Mouse (Mus musculus): ENCODE results near the gene Itga4. TPM values are rescaled to one million over a fixed set of nuclear protein-coding genes. Genes with fewer than 3 reads are reported as not detected.
A peak's percentile ranks its signal among the peaks of the same experiment; 100 is the strongest.

The Itga4 gene
- polyA plus RNA-seq, 1 experiment from 2014 or later = 13.3 TPM

DNA sequence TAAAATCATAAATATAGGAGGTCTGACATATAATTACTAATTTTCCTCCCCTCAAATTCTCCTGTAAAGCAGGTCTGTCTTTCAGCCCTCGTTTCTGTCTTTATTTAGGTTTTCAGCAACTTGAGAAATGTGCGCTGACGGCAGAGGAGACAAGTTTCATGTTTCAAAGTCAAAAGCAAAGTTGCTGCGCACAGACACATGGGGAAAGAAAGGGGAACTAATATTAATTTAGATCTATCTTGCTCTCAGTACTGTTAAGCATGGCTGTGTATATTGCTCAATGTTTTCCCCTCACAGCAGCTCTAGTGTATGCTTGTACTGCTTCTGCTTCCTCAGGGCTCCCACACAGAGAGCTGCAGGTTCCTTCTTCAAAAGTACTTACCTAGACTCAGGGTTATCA, 1.7 kb downstream of the Itga4 start:
- ATAC-seq (replicated peaks; ENCODE audit: insufficient number of reproducible peaks, low FRiP score, low TSS enrichment) = no peak

DNA sequence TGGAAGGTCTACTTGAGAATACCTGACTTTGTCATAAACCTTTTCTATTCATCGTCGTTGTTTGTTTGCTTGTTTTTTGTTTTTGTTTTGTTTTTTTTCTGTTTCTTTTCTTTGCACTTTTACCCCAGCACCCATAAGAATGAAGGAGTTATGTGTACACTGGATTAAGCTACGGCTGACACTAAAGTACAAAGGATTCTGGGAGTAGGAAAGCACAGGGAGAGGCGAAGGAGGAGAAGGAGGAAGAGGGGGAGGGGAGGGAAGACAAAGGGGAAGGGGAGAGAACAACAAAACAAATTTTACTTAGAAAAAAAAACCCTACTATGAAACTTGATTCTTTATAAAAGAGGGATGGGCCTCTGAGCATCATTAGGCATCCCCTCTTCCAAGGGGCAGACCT, 2.2 kb downstream of the Itga4 start:
- H3K9ac ChIP-seq (ENCODE audit: low read depth, low read length) = no peak overlapping the region
- H3K4me1 ChIP-seq (ENCODE audit: control insufficient read depth, insufficient read depth, low read length) = no peaks in the 10 kb centered on the region; the same call in 1 of the 2 replicates
- ATAC-seq (replicated peaks; ENCODE audit: insufficient number of reproducible peaks, low FRiP score, low TSS enrichment) = no peak
- no peaks in the 10 kb centered on the region for H3K36me3 ChIP-seq (ENCODE audit: control insufficient read depth, insufficient read depth, low read length)
- H3K27me3 ChIP-seq (ENCODE audit: control insufficient read depth, insufficient read depth, low read length) = no peaks in the 10 kb centered on the region
- no peaks in the 10 kb centered on the region for H3K9me3 ChIP-seq (replicated peaks; ENCODE audit: control insufficient read depth, low read length)
- no peak overlapping the region for H3K4me3 ChIP-seq (ENCODE audit: low read depth, low read length)
- 0 out of 2 replicates have a peak overlapping the region, but pooled peaks have one; percentile 1 for H3K4me2 ChIP-seq
- H3K27ac ChIP-seq (ENCODE audit: low read depth, low read length) = no peak overlapping the region
- 76% methylated on average over 4 of the region's 4 CpGs for WGBS (ENCODE audit: insufficient replicate concordance)

More for the DNA sequence above, 1.7 kb downstream of the Itga4 start:
- H3K27ac ChIP-seq (ENCODE audit: low read depth, low read length) = no peak overlapping the region
- no peak overlapping the region for H3K9ac ChIP-seq (ENCODE audit: low read depth, low read length)
- 58% methylated on average over 4 of the region's 4 CpGs for WGBS (ENCODE audit: insufficient replicate concordance)
- peak overlapping the region; percentile 61 for H3K4me3 ChIP-seq (ENCODE audit: low read depth, low read length)
- no peaks in the 10 kb centered on the region for H3K9me3 ChIP-seq (replicated peaks; ENCODE audit: control insufficient read depth, low read length)
- no peaks in the 10 kb centered on the region; the same call in 1 of the 2 replicates for H3K4me1 ChIP-seq (ENCODE audit: control insufficient read depth, insufficient read depth, low read length)
- H3K36me3 ChIP-seq (ENCODE audit: control insufficient read depth, insufficient read depth, low read length) = no peaks in the 10 kb centered on the region
- H3K27me3 ChIP-seq (ENCODE audit: control insufficient read depth, insufficient read depth, low read length) = no peaks in the 10 kb centered on the region
- peak overlapping the region; percentile 91 for H3K4me2 ChIP-seq

GRCm38 (mm10) chr2:79259326-79259725, 4.1 kb downstream of the Itga4 start:
- Histone ChIP-seq H3K4me3 (ENCODE audit: low read depth, low read length) (no peak overlapping the region), H3K27ac (ENCODE audit: low read depth, low read length) (no peak overlapping the region), H3K9ac (ENCODE audit: low read depth, low read length) (no peak overlapping the region), H3K27me3 (ENCODE audit: control insufficient read depth, insufficient read depth, low read length) (no peaks in the 10 kb centered on the region), H3K4me1 (ENCODE audit: control insufficient read depth, insufficient read depth, low read length) (no peaks in the 10 kb centered on the region; the same call in 1 of the 2 replicates), H3K4me2 (no peak overlapping the region), H3K9me3 (replicated peaks; ENCODE audit: control insufficient read depth, low read length) (no peaks in the 10 kb centered on the region), H3K36me3 (ENCODE audit: control insufficient read depth, insufficient read depth, low read length) (no peaks in the 10 kb centered on the region)
- no peak for ATAC-seq (replicated peaks; ENCODE audit: insufficient number of reproducible peaks, low FRiP score, low TSS enrichment)
- 59% methylated on average over 4 of the region's 4 CpGs for WGBS (ENCODE audit: insufficient replicate concordance)

GRCm38 (mm10) chr2:79265665-79266064, 10.4 kb downstream of the Itga4 start:
- H3K27ac ChIP-seq (ENCODE audit: low read depth, low read length) = no peak overlapping the region
- H3K4me1 ChIP-seq (ENCODE audit: control insufficient read depth, insufficient read depth, low read length) = peaks cover 5% of the 10 kb centered on the region; the same call in 1 of the 2 replicates
- no peaks in the 10 kb centered on the region for H3K27me3 ChIP-seq (ENCODE audit: control insufficient read depth, insufficient read depth, low read length)
- H3K9ac ChIP-seq (ENCODE audit: low read depth, low read length) = no peak overlapping the region
- WGBS (ENCODE audit: insufficient replicate concordance) = 36% methylated on average over 4 of the region's 4 CpGs
- H3K36me3 ChIP-seq (ENCODE audit: control insufficient read depth, insufficient read depth, low read length) = no peaks in the 10 kb centered on the region
- H3K9me3 ChIP-seq (replicated peaks; ENCODE audit: control insufficient read depth, low read length) = no peaks in the 10 kb centered on the region
- no peak overlapping the region for H3K4me3 ChIP-seq (ENCODE audit: low read depth, low read length)
- no peak for ATAC-seq (replicated peaks; ENCODE audit: insufficient number of reproducible peaks, low FRiP score, low TSS enrichment)
- H3K4me2 ChIP-seq = no peak overlapping the region

DNA sequence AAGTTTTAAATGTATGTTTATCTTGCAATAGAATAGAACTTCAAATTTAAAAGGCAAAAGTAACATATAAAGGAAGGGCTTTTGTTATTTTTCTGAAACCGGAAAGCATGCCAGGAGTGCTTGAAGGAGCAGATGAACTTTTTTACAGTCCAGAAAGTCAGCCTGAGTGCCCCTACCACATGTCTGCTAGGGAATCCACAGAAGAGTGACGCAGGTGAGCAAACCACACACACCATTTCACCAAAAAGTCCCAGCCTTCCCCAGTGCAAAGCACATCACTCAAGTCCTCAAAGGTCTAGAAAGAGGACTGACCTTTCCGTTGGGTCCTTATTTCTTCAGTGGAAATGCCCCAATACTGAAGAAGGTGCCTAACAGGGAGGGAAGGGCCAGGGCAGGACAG, 11.3 kb downstream of the Itga4 start:
- WGBS (ENCODE audit: insufficient replicate concordance) = 83% methylated on average over 3 of the region's 3 CpGs
- Histone ChIP-seq H3K36me3 (ENCODE audit: control insufficient read depth, insufficient read depth, low read length) (no peaks in the 10 kb centered on the region), H3K9ac (ENCODE audit: low read depth, low read length) (no peak overlapping the region), H3K4me1 (ENCODE audit: control insufficient read depth, insufficient read depth, low read length) (peaks cover 5% of the 10 kb centered on the region; the same call in 1 of the 2 replicates), H3K4me2 (no peak overlapping the region), H3K9me3 (replicated peaks; ENCODE audit: control insufficient read depth, low read length) (no peaks in the 10 kb centered on the region), H3K27ac (ENCODE audit: low read depth, low read length) (no peak overlapping the region), H3K4me3 (ENCODE audit: low read depth, low read length) (no peak overlapping the region), H3K27me3 (ENCODE audit: control insufficient read depth, insufficient read depth, low read length) (no peaks in the 10 kb centered on the region)
- no peak for ATAC-seq (replicated peaks; ENCODE audit: insufficient number of reproducible peaks, low FRiP score, low TSS enrichment)

DNA sequence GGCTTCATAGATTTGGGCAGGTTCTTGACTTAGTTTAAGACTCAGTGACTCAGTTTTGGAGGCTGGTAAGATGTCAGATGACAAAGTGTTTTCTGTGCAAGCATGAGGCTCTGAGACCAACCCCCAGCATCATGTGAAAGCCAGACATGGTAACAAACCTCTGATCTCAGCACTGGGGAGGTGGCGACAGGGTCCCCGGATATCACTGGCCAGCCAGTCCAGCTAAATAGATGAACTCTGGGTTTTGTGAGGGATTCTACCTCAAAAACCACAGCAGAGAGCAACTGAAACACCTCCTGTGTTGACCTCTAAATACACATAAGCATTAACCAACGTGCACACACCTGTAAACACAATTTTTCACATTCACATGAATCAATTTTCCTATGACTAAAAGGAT, 12.0 kb downstream of the Itga4 start:
- Histone ChIP-seq H3K4me2 (no peak overlapping the region), H3K27me3 (ENCODE audit: control insufficient read depth, insufficient read depth, low read length) (no peaks in the 10 kb centered on the region), H3K27ac (ENCODE audit: low read depth, low read length) (no peak overlapping the region), H3K9ac (ENCODE audit: low read depth, low read length) (no peak overlapping the region), H3K9me3 (replicated peaks; ENCODE audit: control insufficient read depth, low read length) (no peaks in the 10 kb centered on the region), H3K4me3 (ENCODE audit: low read depth, low read length) (no peak overlapping the region), H3K4me1 (ENCODE audit: control insufficient read depth, insufficient read depth, low read length) (peaks cover 5% of the 10 kb centered on the region; the same call in 1 of the 2 replicates), H3K36me3 (ENCODE audit: control insufficient read depth, insufficient read depth, low read length) (no peaks in the 10 kb centered on the region)
- ATAC-seq (replicated peaks; ENCODE audit: insufficient number of reproducible peaks, low FRiP score, low TSS enrichment) = no peak
- 79% methylated on average over 3 of the region's 3 CpGs for WGBS (ENCODE audit: insufficient replicate concordance)

DNA sequence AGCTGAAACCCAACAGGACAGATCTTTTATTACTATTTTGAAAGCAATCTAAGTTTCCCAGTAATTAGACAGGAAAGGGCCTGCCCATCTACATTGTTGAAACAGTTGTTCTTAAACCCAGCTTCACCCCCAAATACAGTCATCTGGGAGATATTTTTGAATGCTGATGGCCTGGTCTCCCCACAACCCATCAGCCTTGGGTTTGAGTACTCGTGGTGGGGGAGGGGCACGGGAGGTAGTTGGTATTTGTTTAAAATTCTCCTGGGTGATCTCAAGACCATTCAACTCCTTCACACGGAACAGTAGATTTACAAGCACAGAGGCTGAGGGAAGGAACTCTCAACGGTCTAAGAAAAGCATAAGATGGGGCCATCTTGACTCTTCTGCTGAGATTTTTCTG, 13.6 kb downstream of the Itga4 start:
- Histone ChIP-seq H3K9ac (ENCODE audit: low read depth, low read length) (no peak overlapping the region), H3K4me2 (no peak overlapping the region), H3K4me3 (ENCODE audit: low read depth, low read length) (no peak overlapping the region), H3K4me1 (ENCODE audit: control insufficient read depth, insufficient read depth, low read length) (peaks cover 5% of the 10 kb centered on the region; the same call in 1 of the 2 replicates), H3K27ac (ENCODE audit: low read depth, low read length) (no peak overlapping the region), H3K27me3 (ENCODE audit: control insufficient read depth, insufficient read depth, low read length) (no peaks in the 10 kb centered on the region), H3K9me3 (replicated peaks; ENCODE audit: control insufficient read depth, low read length) (no peaks in the 10 kb centered on the region), H3K36me3 (ENCODE audit: control insufficient read depth, insufficient read depth, low read length) (no peaks in the 10 kb centered on the region)
- no peak for ATAC-seq (replicated peaks; ENCODE audit: insufficient number of reproducible peaks, low FRiP score, low TSS enrichment)
- 75% methylated on average over 4 of the region's 4 CpGs for WGBS (ENCODE audit: insufficient replicate concordance)

DNA sequence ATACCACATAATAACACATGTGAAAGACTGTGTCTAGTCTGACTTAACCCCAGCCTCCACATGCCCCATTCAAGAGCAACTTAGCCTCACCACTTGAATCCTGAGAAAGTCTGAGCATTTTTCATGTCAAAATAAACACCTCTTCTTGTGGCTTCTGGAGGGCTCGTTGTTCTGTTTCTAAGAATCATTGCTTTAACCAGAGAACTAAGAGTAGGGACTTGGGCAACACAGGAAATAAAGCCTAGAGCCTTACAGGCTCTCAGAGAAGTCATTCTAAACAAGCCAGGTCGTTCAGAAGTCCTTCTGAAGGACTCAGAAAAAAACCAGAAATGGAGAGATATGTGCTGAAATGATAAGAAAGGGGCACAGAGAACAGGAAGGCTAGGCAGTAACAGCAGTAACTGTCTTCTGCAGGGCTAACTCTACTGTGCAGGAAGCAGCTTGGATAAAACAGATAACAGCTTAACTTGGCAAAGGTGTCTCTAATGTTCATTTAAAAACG, 14.9 kb downstream of the Itga4 start:
- Histone ChIP-seq H3K4me2 (no peak overlapping the region), H3K9me3 (replicated peaks; ENCODE audit: control insufficient read depth, low read length) (no peaks in the 10 kb centered on the region)
- ATAC-seq (replicated peaks; ENCODE audit: insufficient number of reproducible peaks, low FRiP score, low TSS enrichment) = no peak

GRCm38 (mm10) chr2:79271838-79272237, 16.6 kb downstream of the Itga4 start:
- no peak for ATAC-seq (replicated peaks; ENCODE audit: insufficient number of reproducible peaks, low FRiP score, low TSS enrichment)
- Histone ChIP-seq H3K4me3 (ENCODE audit: low read depth, low read length) (no peak overlapping the region), H3K4me1 (ENCODE audit: control insufficient read depth, insufficient read depth, low read length) (peaks cover 5% of the 10 kb centered on the region; the same call in 1 of the 2 replicates), H3K9me3 (replicated peaks; ENCODE audit: control insufficient read depth, low read length) (no peaks in the 10 kb centered on the region), H3K27ac (ENCODE audit: low read depth, low read length) (no peak overlapping the region), H3K9ac (ENCODE audit: low read depth, low read length) (no peak overlapping the region), H3K36me3 (ENCODE audit: control insufficient read depth, insufficient read depth, low read length) (no peaks in the 10 kb centered on the region), H3K27me3 (ENCODE audit: control insufficient read depth, insufficient read depth, low read length) (no peaks in the 10 kb centered on the region), H3K4me2 (no peak overlapping the region)
- WGBS (ENCODE audit: insufficient replicate concordance) = 85% methylated on average over 4 of the region's 4 CpGs

More for the DNA sequence above, 14.9 kb downstream of the Itga4 start:
- no peaks in the 10 kb centered on the region for H3K36me3 ChIP-seq (ENCODE audit: control insufficient read depth, insufficient read depth, low read length)
- no peaks in the 10 kb centered on the region for H3K27me3 ChIP-seq (ENCODE audit: control insufficient read depth, insufficient read depth, low read length)
- no peak overlapping the region for H3K9ac ChIP-seq (ENCODE audit: low read depth, low read length)
- 0 out of 2 replicates have a peak overlapping the region, but pooled peaks have one; percentile 38 for H3K27ac ChIP-seq (ENCODE audit: low read depth, low read length)
- 22% methylated on average over 3 of the region's 3 CpGs for WGBS (ENCODE audit: insufficient replicate concordance)
- H3K4me1 ChIP-seq (ENCODE audit: control insufficient read depth, insufficient read depth, low read length) = peaks cover 5% of the 10 kb centered on the region; the same call in 1 of the 2 replicates
- H3K4me3 ChIP-seq (ENCODE audit: low read depth, low read length) = no peak overlapping the region

All from heart, embryonic 11.5 days (tissue).